Mouse (Mus musculus) forebrain, embryonic 10.5 days (tissue): ENCODE data around the gene Spp1. TPM values are rescaled to one million over a fixed set of nuclear protein-coding genes. Genes with fewer than 3 reads are reported as not detected.

Experiments
- DNase-seq: peaks from one replicate; pipeline ENCODE4 v3.0.0-alpha.2; 2017; ENCODE audit warnings: low spot score; ENCODE audit errors: extremely low spot score
- H3K27ac ChIP-seq: fragments of 300-500 bp; sonication (generic); 2 replicates; pipeline ENCODE4 v1.5.1; 2016; ENCODE audit warnings: mild to moderate bottlenecking
- H3K27me3 ChIP-seq: fragments of 300-500 bp; sonication (generic); 2 replicates; pipeline ENCODE4 v1.6.1; 2016; ENCODE audit warnings: mild to moderate bottlenecking; ENCODE audit not compliant: poor library complexity, severe bottlenecking
- H3K36me3 ChIP-seq: fragments of 300-500 bp; sonication (generic); replicated peaks from 2 replicates; pipeline ENCODE4 v1.6.1; 2016; ENCODE audit warnings: mild to moderate bottlenecking, moderate library complexity
- H3K4me1 ChIP-seq: fragments of 300-500 bp; sonication (generic); 2 replicates; pipeline ENCODE4 v1.6.1; 2016
- H3K4me3 ChIP-seq: fragments of 300-500 bp; sonication (generic); 2 replicates; pipeline ENCODE4 v1.5.1; 2016; ENCODE audit warnings: mild to moderate bottlenecking, moderate library complexity
- H3K9me3 ChIP-seq: fragments of 300-500 bp; sonication (generic); 2 replicates; pipeline ENCODE4 v1.6.1; 2016; ENCODE audit warnings: mild to moderate bottlenecking, moderate library complexity
- WGBS: fragments of 180-500 bp; shearing (Covaris S2); methylation state at CpG from one replicate; pipeline ENCODE4 v1.1.7; 2016; 5-methylcytosine and 5-hydroxymethylcytosine counted together
- polyA plus RNA-seq: library from polyadenylated mRNA; unstranded; fragments of >200 nt; fragmentation: Nextera tagmentation; extraction: Ambion mirVana; gene quantifications from 2 replicates; pipeline ENCODE4 v1.2.1, GENCODE M21; 2016

The Spp1 gene
- 1.6 and 1.7 TPM in 2 replicates for polyA plus RNA-seq

DNA sequence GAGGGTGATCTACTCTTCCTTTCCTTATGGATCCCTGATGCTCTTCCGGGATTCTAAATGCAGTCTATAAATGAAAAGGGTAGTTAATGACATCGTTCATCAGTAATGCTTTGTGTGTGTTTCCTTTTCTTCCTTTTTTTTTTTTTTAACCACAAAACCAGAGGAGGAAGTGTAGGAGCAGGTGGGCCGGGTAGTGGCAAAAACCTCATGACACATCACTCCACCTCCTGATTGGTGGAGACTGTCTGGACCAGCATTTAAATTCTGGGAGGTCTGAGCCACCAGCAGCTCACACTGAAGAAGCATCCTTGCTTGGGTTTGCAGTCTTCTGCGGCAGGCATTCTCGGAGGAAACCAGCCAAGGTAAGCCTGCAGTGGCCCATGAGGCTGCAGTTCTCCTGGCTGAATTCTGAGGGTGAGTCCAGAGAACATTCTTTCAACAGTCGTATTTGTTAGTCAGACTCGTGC, at the start of gene Spp1:
TSS of gene Spp1 (plus strand) at position 284 of the 467 bp plus-strand sequence.
- Histone ChIP-seq H3K27ac (no peak within 1 kb of the TSS), H3K27me3 (no peaks in the 10 kb centered on the region), H3K4me3 (no peak within 1 kb of the TSS), H3K9me3 (no peaks in the 10 kb centered on the region), H3K36me3 (no peaks in the 10 kb centered on the region), H3K4me1 (peaks cover 10% of the 10 kb centered on the region)
- no peak for DNase-seq
- 79% methylated on average over 7 of the region's 7 CpGs for WGBS

DNA sequence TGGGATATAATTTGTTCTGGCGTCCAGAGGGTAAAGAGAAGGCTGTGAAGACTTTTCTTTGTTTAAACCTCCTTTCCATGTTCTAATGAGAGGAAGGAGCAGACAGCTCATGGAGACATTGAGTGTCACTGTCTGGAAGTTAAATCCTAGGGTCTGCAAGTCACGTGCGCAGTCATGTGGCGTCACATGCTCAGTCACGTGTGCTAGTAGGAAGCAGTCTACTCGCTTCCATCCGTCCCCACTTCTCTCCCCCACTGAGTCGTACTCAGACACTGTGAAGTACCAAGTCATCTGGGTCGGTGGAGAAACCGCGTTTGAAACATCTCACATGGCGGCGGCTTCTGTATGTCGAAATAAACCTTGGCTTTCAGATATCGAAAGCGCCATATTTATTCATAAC, 49.4 kb upstream of the Spp1 start:
- no peaks in the 10 kb centered on the region for H3K27me3 ChIP-seq
- no peak overlapping the region for H3K27ac ChIP-seq
- 93% methylated on average over 16 of the region's 16 CpGs for WGBS
- no peaks in the 10 kb centered on the region for H3K9me3 ChIP-seq
- no peak overlapping the region for H3K4me3 ChIP-seq
- H3K4me1 ChIP-seq: no peaks in the 10 kb centered on the region
- no peaks in the 10 kb centered on the region for H3K36me3 ChIP-seq
- no peak for DNase-seq

DNA sequence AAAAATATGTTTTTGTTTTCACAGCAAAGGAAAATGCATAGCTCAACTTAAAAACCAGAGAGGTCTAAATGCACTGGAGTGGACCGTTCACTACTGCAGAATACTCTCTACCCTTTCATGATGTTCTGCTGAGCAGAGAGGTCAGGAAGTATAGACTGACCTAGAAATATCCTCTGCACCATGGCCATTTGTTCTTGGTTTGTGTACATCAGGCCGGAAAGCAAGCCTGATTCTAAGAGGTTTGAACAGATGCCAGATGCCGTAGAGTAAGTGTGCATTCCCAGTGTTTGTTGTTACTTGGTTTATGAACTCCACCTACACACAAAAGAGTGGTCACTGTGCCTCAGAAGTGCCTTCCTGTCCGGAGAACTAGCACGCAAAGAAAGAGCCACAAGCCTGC, 48.0 kb upstream of the Spp1 start:
- DNase-seq: no peak
- no peaks in the 10 kb centered on the region for H3K27me3 ChIP-seq
- H3K36me3 ChIP-seq: no peaks in the 10 kb centered on the region
- no peaks in the 10 kb centered on the region for H3K4me1 ChIP-seq
- H3K9me3 ChIP-seq: no peaks in the 10 kb centered on the region
- no peak overlapping the region for H3K27ac ChIP-seq
- no peak overlapping the region for H3K4me3 ChIP-seq
- WGBS: 85% methylated on average over 5 of the region's 5 CpGs

DNA sequence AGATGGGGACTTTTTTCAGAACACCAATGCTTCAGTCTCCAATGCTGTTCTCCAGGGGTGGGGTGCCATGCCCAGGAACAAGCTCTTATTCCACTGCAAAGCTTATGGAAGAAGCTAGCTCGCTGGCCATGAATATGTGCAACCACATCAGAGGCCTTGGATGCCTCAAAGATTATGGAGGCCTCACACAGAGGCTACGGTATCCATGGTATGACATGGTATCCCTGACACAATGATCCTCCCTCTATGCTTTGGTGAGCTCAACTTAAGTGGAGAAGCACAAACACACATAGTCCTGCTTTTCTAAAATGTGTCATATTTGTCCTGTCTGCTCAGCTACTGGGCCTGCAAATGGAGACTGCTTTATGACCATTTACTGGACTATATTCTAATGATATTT, 44.0 kb upstream of the Spp1 start:
- H3K36me3 ChIP-seq: no peaks in the 10 kb centered on the region
- H3K27ac ChIP-seq: no peak overlapping the region
- no peak overlapping the region for H3K4me3 ChIP-seq
- H3K9me3 ChIP-seq: no peaks in the 10 kb centered on the region
- H3K4me1 ChIP-seq: no peaks in the 10 kb centered on the region
- WGBS: 77% methylated on average over 2 of the region's 2 CpGs
- DNase-seq: no peak
- H3K27me3 ChIP-seq: no peaks in the 10 kb centered on the region

DNA sequence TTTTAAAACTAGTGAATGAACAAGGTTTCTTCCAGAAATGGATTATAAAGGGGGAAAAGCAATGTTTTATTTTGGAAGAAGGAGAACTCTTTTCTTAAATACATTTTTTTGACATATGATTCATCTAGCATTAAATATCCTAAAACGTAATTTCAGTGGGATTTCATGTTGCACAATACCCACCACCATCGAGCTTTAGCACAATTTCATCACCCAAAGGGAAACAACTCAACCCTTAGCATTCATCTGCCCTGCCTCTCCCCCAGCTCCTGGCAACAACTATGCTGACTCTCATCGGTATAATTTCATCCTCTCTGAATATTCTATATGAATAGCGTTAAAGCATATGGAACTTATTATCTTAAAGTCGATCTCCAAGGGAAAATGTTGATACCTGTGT, 42.1 kb upstream of the Spp1 start:
- no peaks in the 10 kb centered on the region for H3K4me1 ChIP-seq
- 87% methylated on average over 5 of the region's 5 CpGs for WGBS
- H3K9me3 ChIP-seq: no peaks in the 10 kb centered on the region
- no peak for DNase-seq
- H3K27ac ChIP-seq: no peak overlapping the region
- no peak overlapping the region for H3K4me3 ChIP-seq
- no peaks in the 10 kb centered on the region for H3K36me3 ChIP-seq
- no peaks in the 10 kb centered on the region for H3K27me3 ChIP-seq

DNA sequence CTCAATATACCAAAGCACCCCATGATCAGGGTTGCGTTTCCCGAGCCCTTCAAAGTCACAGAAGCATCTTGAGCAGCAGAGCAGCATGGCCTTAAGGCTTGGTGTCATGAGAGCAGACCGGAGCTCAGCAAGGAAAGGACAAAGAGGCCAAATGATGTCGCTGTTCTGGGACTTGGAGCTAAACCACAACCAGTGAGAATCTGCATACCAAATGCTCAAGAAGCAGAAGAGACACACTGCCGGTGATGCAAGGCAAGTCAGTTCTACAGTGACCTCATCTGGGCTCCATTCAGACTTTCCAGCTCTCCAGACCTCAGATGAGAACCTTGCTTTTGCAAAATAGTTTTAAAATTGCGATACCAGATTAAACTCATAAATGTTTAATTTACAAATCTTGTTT, 38.6 kb upstream of the Spp1 start:
- no peak for DNase-seq
- H3K4me3 ChIP-seq: no peak overlapping the region
- no peaks in the 10 kb centered on the region for H3K27me3 ChIP-seq
- 84% methylated on average over 6 of the region's 6 CpGs for whole genome bisulfite sequencing
- no peaks in the 10 kb centered on the region for H3K9me3 ChIP-seq
- H3K27ac ChIP-seq: no peak overlapping the region
- H3K36me3 ChIP-seq: no peaks in the 10 kb centered on the region
- peaks cover 11% of the 10 kb centered on the region for H3K4me1 ChIP-seq

DNA sequence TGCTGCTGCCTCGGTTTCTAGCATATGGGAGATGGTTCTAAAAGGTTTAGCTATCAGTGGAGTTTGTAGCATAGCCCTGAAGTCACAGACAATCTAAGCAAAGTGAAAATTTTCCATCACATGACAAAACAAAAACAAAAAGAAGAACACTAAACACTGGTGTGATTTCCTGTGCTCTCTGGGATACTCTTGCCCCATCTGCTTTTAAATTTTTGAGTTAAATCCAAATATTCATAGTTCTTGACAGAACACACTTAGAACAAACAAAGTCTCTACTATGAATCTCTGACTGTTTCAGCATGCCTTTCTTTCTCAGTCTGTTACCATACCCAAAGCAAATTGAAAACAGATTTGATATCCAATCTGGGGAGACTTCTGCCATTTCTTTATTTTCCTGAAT, 36.9 kb upstream of the Spp1 start:
- no peaks in the 10 kb centered on the region for H3K9me3 ChIP-seq
- 92% methylated on average over 1 of the region's 1 CpGs for WGBS
- no peaks in the 10 kb centered on the region for H3K27me3 ChIP-seq
- no peaks in the 10 kb centered on the region for H3K36me3 ChIP-seq
- H3K4me3 ChIP-seq: no peak overlapping the region
- no peak overlapping the region for H3K27ac ChIP-seq
- DNase-seq: no peak
- peaks cover 11% of the 10 kb centered on the region for H3K4me1 ChIP-seq

DNA sequence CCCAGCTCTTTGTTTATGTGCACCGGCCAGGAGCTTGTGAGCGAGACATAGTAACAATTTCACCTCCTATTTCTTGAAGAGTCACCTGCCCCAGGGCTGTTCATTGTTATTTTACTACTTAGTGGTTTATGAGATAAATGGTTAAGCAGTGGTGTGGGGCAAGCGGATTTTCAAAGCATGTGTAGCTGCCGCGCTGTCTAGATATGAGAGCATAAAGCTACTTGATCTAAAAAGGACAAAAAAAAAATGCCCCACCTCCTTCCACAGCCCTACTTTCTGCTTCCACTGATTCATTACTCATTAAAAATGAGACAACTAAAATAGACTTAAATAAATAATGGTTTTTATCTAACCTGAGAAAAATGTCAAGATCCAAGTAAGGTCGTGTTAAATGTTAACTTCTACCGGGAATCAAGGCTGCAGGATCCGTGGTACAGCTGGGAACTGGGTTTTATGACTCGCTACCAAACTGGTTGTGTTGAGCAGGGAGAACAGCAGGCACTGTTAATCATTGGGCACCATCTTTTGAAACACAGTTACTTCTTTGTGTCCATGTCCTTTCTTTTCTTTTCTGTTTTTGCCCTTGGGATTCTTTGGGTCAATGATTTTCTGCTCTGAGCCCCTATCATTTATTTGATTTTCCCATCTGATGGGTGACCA, 35.5 kb upstream of the Spp1 start:
- H3K36me3 ChIP-seq: no peaks in the 10 kb centered on the region
- no peak for DNase-seq
- no peaks in the 10 kb centered on the region for H3K27me3 ChIP-seq
- H3K4me1 ChIP-seq: peaks cover 13% of the 10 kb centered on the region
- WGBS: 69% methylated on average over 9 of the region's 9 CpGs
- no peaks in the 10 kb centered on the region for H3K9me3 ChIP-seq
- H3K4me3 ChIP-seq: no peak overlapping the region
- H3K27ac ChIP-seq: no peak overlapping the region

DNA sequence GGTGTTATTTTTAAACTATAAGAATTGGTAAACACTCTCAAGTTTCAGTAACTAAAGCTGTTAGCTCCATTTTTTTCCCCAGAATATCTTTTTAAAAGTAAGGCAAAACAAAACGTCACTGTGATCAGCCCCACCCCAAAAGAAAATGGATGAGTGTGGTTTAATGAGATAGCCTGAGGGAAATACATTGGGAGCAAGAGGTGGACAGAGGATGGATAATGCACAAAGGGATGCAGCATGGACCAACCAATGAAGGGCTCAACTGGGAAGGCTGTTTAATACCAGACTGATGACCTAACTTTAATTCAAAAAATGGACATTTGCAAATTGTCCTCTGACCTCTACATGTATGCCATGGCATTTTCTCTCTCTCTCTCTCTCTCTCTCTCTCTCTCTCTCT, 34.9 kb upstream of the Spp1 start:
- no peak for DNase-seq
- Histone ChIP-seq H3K36me3 (no peaks in the 10 kb centered on the region), H3K27me3 (no peaks in the 10 kb centered on the region), H3K9me3 (no peaks in the 10 kb centered on the region), H3K4me1 (peaks cover 18% of the 10 kb centered on the region), H3K4me3 (no peak overlapping the region), H3K27ac (no peak overlapping the region)
- 45% methylated on average over 1 of the region's 1 CpGs for WGBS

DNA sequence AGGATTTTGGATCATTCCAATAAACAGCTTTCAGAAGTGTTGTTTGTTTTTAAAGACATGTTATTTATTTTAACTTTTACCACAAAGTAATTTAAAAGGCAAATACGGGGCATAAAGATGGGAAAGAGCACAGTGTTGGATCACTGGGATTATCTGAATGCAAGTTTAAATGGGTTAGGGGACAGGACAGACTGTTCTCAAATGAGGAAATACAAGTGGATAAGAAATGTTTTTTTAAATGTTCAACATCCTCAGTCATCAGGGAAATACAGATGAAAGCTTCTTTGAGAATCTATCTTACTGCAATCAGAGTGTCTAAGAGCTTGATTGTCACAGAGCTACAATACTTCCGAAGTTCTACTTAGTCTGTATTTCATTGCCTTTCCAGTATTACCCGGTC, 32.3 kb upstream of the Spp1 start:
- WGBS: 65% methylated on average over 3 of the region's 3 CpGs
- no peak for DNase-seq

DNA sequence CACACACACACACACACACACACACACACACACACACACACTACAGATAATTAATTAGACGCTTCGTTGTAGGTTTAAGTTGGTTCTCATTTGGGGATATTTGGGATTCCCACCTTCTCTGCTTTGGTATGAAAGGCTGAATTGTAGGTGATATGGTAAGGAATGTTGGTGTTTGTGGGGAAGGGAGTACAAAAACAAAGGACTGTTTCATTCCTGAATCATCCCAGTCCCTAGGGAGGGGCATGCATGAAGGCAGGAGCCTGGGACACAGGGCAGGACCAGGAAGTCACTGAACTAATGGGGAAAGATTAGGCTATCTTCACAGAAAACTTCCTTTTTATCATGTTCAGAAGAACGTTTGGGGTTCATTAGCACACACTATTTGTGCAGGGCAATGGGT, 31.6 kb upstream of the Spp1 start:
- Histone ChIP-seq H3K36me3 (no peaks in the 10 kb centered on the region), H3K9me3 (no peaks in the 10 kb centered on the region), H3K27me3 (no peaks in the 10 kb centered on the region), H3K4me1 (peaks cover 40% of the 10 kb centered on the region), H3K27ac (no peak overlapping the region), H3K4me3 (no peak overlapping the region)
- no peak for DNase-seq
- WGBS: 65% methylated on average over 3 of the region's 3 CpGs

More for the DNA sequence above, 32.3 kb upstream of the Spp1 start:
- Histone ChIP-seq H3K4me3 (no peak overlapping the region), H3K27me3 (no peaks in the 10 kb centered on the region), H3K27ac (no peak overlapping the region), H3K4me1 (peaks cover 35% of the 10 kb centered on the region), H3K36me3 (no peaks in the 10 kb centered on the region), H3K9me3 (no peaks in the 10 kb centered on the region)

DNA sequence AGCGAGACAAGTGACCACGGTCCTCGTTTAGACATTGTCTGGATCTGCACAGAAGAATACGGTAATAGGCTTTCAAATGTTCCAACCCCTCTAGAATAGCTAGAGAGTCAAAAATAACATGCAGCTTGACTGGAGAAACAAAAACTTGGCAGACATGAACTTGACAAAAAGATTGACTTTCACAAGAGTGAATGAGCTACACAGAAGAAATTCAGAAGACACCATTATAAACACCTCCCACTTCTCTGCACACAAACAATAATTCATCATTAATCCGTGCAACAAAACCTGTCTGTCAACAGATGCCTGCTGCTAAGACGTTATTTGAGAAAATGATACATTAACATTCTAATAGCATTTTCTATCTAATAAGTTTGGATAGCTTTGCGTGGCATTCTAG, 30.4 kb upstream of the Spp1 start:
- no peaks in the 10 kb centered on the region for H3K36me3 ChIP-seq
- H3K4me3 ChIP-seq: no peak overlapping the region
- H3K27ac ChIP-seq: no peak overlapping the region
- no peaks in the 10 kb centered on the region for H3K27me3 ChIP-seq
- H3K9me3 ChIP-seq: no peaks in the 10 kb centered on the region
- WGBS: 90% methylated on average over 7 of the region's 7 CpGs
- no peak for DNase-seq
- peaks cover 35% of the 10 kb centered on the region for H3K4me1 ChIP-seq

DNA sequence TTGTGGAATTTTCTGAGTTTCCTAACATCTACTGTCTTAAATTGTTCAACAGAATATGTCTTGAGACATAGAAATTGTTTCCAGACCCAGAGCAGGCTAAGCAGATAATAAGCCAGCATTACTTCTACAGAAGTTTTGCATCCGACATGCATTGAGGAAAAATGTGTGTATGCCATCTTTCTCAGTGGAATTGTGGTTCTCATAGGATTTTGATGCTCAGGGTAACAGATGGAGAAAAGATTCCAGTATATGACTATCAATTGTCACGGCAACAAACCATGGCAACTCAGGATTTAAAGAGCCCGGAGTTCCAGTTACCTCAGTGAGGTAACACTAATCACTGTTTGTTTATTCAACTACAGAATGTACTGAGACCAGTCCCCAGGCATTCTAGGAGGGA, 29.9 kb upstream of the Spp1 start:
- Histone ChIP-seq H3K9me3 (no peaks in the 10 kb centered on the region), H3K36me3 (no peaks in the 10 kb centered on the region), H3K4me3 (no peak overlapping the region), H3K4me1 (peaks cover 30% of the 10 kb centered on the region), H3K27me3 (no peaks in the 10 kb centered on the region), H3K27ac (no peak overlapping the region)
- 88% methylated on average over 3 of the region's 3 CpGs for WGBS
- DNase-seq: no peak

DNA sequence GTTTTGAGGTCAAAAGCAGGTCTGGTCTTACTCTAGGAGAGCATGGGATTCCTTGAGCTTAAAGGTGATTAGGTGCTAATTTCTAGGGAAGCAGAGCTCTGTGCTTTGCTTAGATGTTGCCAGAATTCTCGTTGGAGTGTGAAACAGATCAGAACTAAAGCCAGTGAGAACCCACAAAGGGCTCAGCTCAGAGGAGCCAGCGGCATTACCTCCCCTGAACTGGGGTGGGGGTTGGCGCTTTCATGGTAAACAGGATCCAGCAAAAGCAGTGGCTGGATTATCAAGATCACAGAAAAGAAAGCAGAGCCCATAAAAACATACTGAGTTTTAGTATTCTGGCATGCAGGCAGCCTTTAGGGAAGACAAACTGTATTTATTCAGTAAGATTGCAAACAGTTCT, 28.2 kb upstream of the Spp1 start:
- H3K9me3 ChIP-seq: no peaks in the 10 kb centered on the region
- H3K36me3 ChIP-seq: no peaks in the 10 kb centered on the region
- no peaks in the 10 kb centered on the region for H3K27me3 ChIP-seq
- WGBS: 15% methylated on average over 3 of the region's 3 CpGs
- H3K4me3 ChIP-seq: no peak overlapping the region
- peaks cover 29% of the 10 kb centered on the region for H3K4me1 ChIP-seq
- H3K27ac ChIP-seq: peak overlapping the region; percentile 44; the same call in 1 of the 2 replicates
- DNase-seq: no peak
